Mouse (Mus musculus) embryonic facial prominence, embryonic 10.5 days (tissue): ENCODE data around the gene Hoxa10. TPM values are rescaled to one million over a fixed set of nuclear protein-coding genes. Genes with fewer than 3 reads are reported as not detected.

ENCODE experiments used
- DNase-seq: peaks from one replicate; pipeline ENCODE4 v3.0.0-alpha.2; 2017; ENCODE audit warnings: low spot score
- H3K27ac ChIP-seq: fragments of 300-500 bp; sonication (generic); replicated peaks from 2 replicates; pipeline ENCODE4 v1.5.1; 2016; ENCODE audit warnings: mild to moderate bottlenecking
- H3K27me3 ChIP-seq: fragments of 300-500 bp; sonication (generic); replicated peaks from 2 replicates; pipeline ENCODE4 v1.6.1; 2016; ENCODE audit warnings: low read depth, mild to moderate bottlenecking; ENCODE audit not compliant: poor library complexity, severe bottlenecking
- H3K36me3 ChIP-seq: fragments of 300-500 bp; sonication (generic); replicated peaks from 2 replicates; pipeline ENCODE4 v1.6.1; 2016; ENCODE audit warnings: mild to moderate bottlenecking, moderate library complexity
- H3K4me1 ChIP-seq: fragments of 300-500 bp; sonication (generic); 2 replicates; pipeline ENCODE4 v1.6.1; 2016
- H3K4me3 ChIP-seq: fragments of 300-500 bp; sonication (generic); 2 replicates; pipeline ENCODE4 v1.5.1; 2016; ENCODE audit warnings: mild to moderate bottlenecking, moderate library complexity
- H3K9me3 ChIP-seq: fragments of 300-500 bp; sonication (generic); 2 replicates; pipeline ENCODE4 v1.6.1; 2016; ENCODE audit warnings: mild to moderate bottlenecking
- WGBS: fragments of 180-500 bp; shearing (Covaris S2); methylation state at CpG from one replicate; pipeline ENCODE4 v1.1.7; 2016; 5-methylcytosine and 5-hydroxymethylcytosine counted together
- polyA plus RNA-seq: library from polyadenylated mRNA; unstranded; fragments of >200 nt; fragmentation: Nextera tagmentation; extraction: Ambion mirVana; gene quantifications from 2 replicates; pipeline ENCODE4 v1.2.1, GENCODE M21; 2016

Gene Hoxa10
- polyA plus RNA-seq, 1 experiment from 2014 or later: not detected

GRCm38 (mm10) chr6:52268756-52269155 is 28.1 kb upstream of the Hoxa10 start:
- Histone ChIP-seq H3K4me3 (no peak overlapping the region), H3K36me3 (no peaks in the 10 kb centered on the region), H3K4me1 (no peaks in the 10 kb centered on the region), H3K27ac (no peak overlapping the region), H3K9me3 (no peaks in the 10 kb centered on the region), H3K27me3 (peaks cover 100% of the 10 kb centered on the region)
- no peak for DNase-seq
- WGBS: 4% methylated on average over 3 of the region's 3 CpGs

DNA sequence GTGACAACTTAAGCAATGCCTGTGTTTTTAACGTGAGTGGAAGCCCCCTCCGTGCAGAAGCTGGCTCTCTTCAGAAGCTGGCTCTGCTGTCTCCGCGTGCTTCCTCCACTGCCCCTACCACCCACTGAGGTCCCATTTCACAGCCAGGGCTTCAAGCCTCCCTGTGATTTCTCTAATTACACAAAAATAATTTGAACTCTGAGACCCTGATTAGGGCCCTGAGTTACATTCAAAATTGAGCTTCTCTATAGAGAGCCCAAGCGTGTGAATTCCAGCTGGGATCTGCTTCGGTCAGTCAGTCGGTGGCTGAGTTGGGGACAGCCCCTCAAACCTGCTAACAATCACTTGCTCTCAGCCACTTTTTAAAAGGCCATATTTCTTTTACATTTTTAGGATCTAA is 27.7 kb upstream of the Hoxa10 start:
- Histone ChIP-seq H3K36me3 (no peaks in the 10 kb centered on the region), H3K9me3 (no peaks in the 10 kb centered on the region), H3K27me3 (peaks cover 100% of the 10 kb centered on the region), H3K27ac (no peak overlapping the region), H3K4me1 (no peaks in the 10 kb centered on the region), H3K4me3 (no peak overlapping the region)
- WGBS: 2% methylated on average over 7 of the region's 7 CpGs
- DNase-seq: peak; percentile 25

DNA sequence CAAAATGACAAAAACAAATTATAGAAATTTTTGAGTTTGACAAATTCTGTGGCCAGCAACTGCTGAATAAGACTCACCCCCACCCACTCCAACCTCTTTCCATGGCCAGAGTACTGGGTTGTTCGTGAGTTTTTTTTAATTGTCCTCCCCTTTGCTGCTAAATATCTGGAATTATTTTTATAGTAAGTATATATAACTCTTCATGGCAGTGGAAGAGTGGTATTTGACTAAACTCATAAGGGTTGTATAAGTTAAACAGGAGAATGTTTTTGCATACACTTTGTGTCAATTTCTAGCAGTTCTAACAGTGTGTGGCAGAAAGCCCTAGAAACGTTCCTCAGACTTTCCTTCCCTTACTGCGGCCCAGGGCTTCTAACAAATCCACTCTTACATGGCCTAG is 27.0 kb upstream of the Hoxa10 start:
- Histone ChIP-seq H3K36me3 (no peaks in the 10 kb centered on the region), H3K9me3 (no peaks in the 10 kb centered on the region), H3K27ac (no peak overlapping the region), H3K4me1 (no peaks in the 10 kb centered on the region), H3K4me3 (no peak overlapping the region), H3K27me3 (peaks cover 100% of the 10 kb centered on the region)
- 3% methylated on average over 3 of the region's 3 CpGs for WGBS
- peak; percentile 6 for DNase-seq

GRCm38 (mm10) chr6:52267221-52267620 is 26.6 kb upstream of the Hoxa10 start:
- Histone ChIP-seq H3K27ac (no peak overlapping the region), H3K4me1 (no peaks in the 10 kb centered on the region), H3K36me3 (no peaks in the 10 kb centered on the region), H3K9me3 (no peaks in the 10 kb centered on the region), H3K4me3 (no peak overlapping the region), H3K27me3 (peaks cover 100% of the 10 kb centered on the region)
- WGBS: 15% methylated on average over 5 of the region's 5 CpGs
- peak; percentile 6 for DNase-seq

DNA sequence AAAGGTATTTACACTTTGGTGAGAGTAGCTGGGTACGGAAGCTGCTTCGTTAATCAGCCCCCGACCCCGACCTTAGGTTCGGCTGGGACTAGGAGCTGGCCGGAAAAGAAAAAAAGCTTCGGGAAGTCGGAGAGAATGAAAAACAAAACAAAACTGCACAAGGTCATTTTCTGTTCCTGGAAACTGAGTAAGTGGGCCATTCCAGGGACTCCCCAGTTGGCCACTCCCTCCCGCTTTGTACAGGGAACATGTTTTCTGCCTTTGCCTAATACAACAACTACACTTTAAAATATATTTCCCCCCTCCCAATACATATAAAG is 26.0 kb upstream of the Hoxa10 start:
- H3K4me1 ChIP-seq: no peaks in the 10 kb centered on the region
- no peak overlapping the region for H3K4me3 ChIP-seq
- DNase-seq: no peak
- no peaks in the 10 kb centered on the region for H3K36me3 ChIP-seq
- H3K9me3 ChIP-seq: no peaks in the 10 kb centered on the region
- H3K27ac ChIP-seq: no peak overlapping the region
- 1% methylated on average over 9 of the region's 9 CpGs for WGBS
- H3K27me3 ChIP-seq: peaks cover 100% of the 10 kb centered on the region

GRCm38 (mm10) chr6:52265913-52266665 is 25.4 kb upstream of the Hoxa10 start:
- Histone ChIP-seq H3K27me3 (peaks cover 100% of the 10 kb centered on the region), H3K4me3 (no peak overlapping the region), H3K9me3 (no peaks in the 10 kb centered on the region), H3K36me3 (no peaks in the 10 kb centered on the region), H3K4me1 (peaks cover 2% of the 10 kb centered on the region), H3K27ac (no peak overlapping the region)
- 1% methylated on average over 19 of the region's 19 CpGs for WGBS
- peak; percentile 53 for DNase-seq

DNA sequence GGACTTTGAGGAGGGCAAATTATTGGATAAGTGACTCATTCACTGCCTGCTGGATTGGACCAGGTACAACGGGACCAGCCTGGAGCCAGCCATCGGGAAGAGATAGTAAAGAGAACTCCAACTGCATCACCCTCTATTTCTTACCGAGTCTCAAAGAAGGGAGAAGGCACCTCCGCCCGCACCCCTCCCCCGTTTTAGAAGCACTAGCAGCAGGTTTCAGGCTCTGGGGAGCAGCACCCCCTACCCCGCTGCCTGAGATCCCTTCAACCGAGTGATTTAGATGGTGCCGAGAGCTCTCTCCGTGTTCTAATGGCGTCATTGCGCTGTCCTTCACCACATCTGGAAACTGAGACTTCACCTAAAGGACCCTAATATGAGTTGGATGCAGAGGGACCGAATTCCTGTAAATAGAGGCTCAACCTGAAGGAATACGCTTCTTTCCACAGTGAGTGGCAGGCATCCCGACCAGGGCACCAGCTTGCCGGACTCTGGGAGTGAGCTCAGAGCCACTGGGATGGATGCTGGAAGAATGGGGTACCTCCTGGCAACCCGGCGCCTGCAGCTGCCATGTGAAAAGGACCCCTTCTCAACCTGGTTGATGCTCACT is 24.8 kb upstream of the Hoxa10 start:
- Histone ChIP-seq H3K27ac (no peak overlapping the region), H3K9me3 (no peaks in the 10 kb centered on the region), H3K27me3 (peaks cover 100% of the 10 kb centered on the region), H3K4me1 (peaks cover 8% of the 10 kb centered on the region), H3K36me3 (no peaks in the 10 kb centered on the region), H3K4me3 (no peak overlapping the region)
- WGBS: 2% methylated on average over 18 of the region's 18 CpGs
- no peak for DNase-seq

- H3K36me3 ChIP-seq: no peaks in the 10 kb centered on the region
- H3K27ac ChIP-seq: no peak overlapping the region
- no peaks in the 10 kb centered on the region for H3K9me3 ChIP-seq
- peaks cover 99% of the 10 kb centered on the region for H3K27me3 ChIP-seq
- H3K4me3 ChIP-seq: no peak overlapping the region
- H3K4me1 ChIP-seq: peaks cover 14% of the 10 kb centered on the region
- 1% methylated on average over 5 of the region's 5 CpGs for WGBS
- DNase-seq: peak; percentile 42
Observed at GRCm38 (mm10) chr6:52264106-52264790, 23.6 kb upstream of the Hoxa10 start.

- no peaks in the 10 kb centered on the region for H3K9me3 ChIP-seq
- peaks cover 99% of the 10 kb centered on the region for H3K27me3 ChIP-seq
- no peaks in the 10 kb centered on the region for H3K36me3 ChIP-seq
- peaks cover 14% of the 10 kb centered on the region for H3K4me1 ChIP-seq
- no peak overlapping the region for H3K4me3 ChIP-seq
- DNase-seq: no peak
- no peak overlapping the region for H3K27ac ChIP-seq
- WGBS: under 1% methylated on average over 6 of the region's 6 CpGs
Observed at GRCm38 (mm10) chr6:52263321-52263585, 22.6 kb upstream of the Hoxa10 start.

GRCm38 (mm10) chr6:52262463-52263320 is 22.0 kb upstream of the Hoxa10 start:
- Histone ChIP-seq H3K9me3 (no peaks in the 10 kb centered on the region), H3K27me3 (peaks cover 99% of the 10 kb centered on the region), H3K36me3 (no peaks in the 10 kb centered on the region), H3K27ac (no peak overlapping the region), H3K4me1 (peaks cover 14% of the 10 kb centered on the region), H3K4me3 (no peak overlapping the region)
- WGBS: 1% methylated on average over 24 of the region's 24 CpGs
- DNase-seq: peak; percentile 61

- peak; percentile 60 for DNase-seq
- WGBS: 4% methylated on average over 9 of the region's 9 CpGs
- H3K9me3 ChIP-seq: no peaks in the 10 kb centered on the region
- H3K4me3 ChIP-seq: no peak overlapping the region
- peaks cover 99% of the 10 kb centered on the region for H3K27me3 ChIP-seq
- peaks cover 14% of the 10 kb centered on the region for H3K4me1 ChIP-seq
- no peaks in the 10 kb centered on the region for H3K36me3 ChIP-seq
- no peak overlapping the region for H3K27ac ChIP-seq
Observed at GRCm38 (mm10) chr6:52261751-52262462, 21.3 kb upstream of the Hoxa10 start.
